8 mouse cellular contexts compared by ENCODE assay signal in the genomic region with DNA sequence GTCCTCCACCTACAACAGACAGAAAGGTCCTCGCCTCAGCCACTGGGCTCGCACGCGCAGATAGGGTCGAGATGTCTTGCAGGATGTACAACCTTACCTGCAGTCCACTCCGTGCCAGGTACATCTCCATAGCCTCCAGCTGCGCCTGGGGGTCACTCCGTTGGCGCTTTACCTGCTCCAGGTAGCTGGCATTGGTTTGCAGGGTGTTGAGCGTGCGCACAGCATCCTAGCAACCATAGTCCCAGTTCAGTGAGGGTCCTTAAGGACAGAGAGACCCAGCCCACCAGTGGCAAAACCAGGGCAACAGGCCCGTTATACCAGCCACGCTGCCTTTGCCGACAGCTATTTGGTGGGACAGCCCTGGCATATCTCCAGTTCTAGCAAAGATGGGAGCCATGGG. TPM values are rescaled to one million over a fixed set of nuclear protein-coding genes. Genes with fewer than 3 reads are reported as not detected.
A peak's percentile ranks its signal among the peaks of the same experiment; 100 is the strongest.
DNase-seq lines count a peak whose midpoint lies in the region; ATAC-seq lines count a peak whose summit lies in the region.

No protein-coding gene starts in this region.

- no peak overlapping the region for H3K27ac ChIP-seq in forebrain, embryonic 12.5 days
- no peak overlapping the region for H3K27ac ChIP-seq in forebrain, embryonic 16.5 days (ENCODE audit: low read length)
- peak overlapping the region; percentile 41 for H3K27ac ChIP-seq in liver, embryonic 11.5 days (ENCODE audit: low read depth, low read length)
- H3K27ac ChIP-seq in intestine, embryonic 14.5 days (ENCODE audit: low read depth) = no peak overlapping the region
- no peak overlapping the region for H3K27ac ChIP-seq in neural tube, embryonic 14.5 days (ENCODE audit: low read depth, low read length)

- no peaks in the 10 kb centered on the region for H3K9me3 ChIP-seq in forebrain, embryonic 12.5 days
- H3K9me3 ChIP-seq in forebrain, embryonic 16.5 days (ENCODE audit: control insufficient read depth, low read length) = no peaks in the 10 kb centered on the region
- H3K9me3 ChIP-seq in liver, embryonic 11.5 days (ENCODE audit: control insufficient read depth, low read length) = no peaks in the 10 kb centered on the region
- H3K9me3 ChIP-seq in intestine, embryonic 14.5 days (ENCODE audit: control insufficient read depth, low read length) = no peaks in the 10 kb centered on the region
- no peaks in the 10 kb centered on the region for H3K9me3 ChIP-seq in neural tube, embryonic 14.5 days (ENCODE audit: control insufficient read depth, low read length)

- H3K9ac ChIP-seq in forebrain, embryonic 12.5 days = no peak overlapping the region; the same call in 1 of the 2 replicates
- no peak overlapping the region for H3K9ac ChIP-seq in forebrain, embryonic 16.5 days (replicated peaks; ENCODE audit: low read depth, low read length)
- peak overlapping the region; percentile 92; the same call in 1 of the 2 replicates for H3K9ac ChIP-seq in liver, embryonic 11.5 days (ENCODE audit: low read depth, low read length)
- no peak overlapping the region for H3K9ac ChIP-seq in intestine, embryonic 14.5 days (ENCODE audit: low read length)
- H3K9ac ChIP-seq in neural tube, embryonic 14.5 days (replicated peaks; ENCODE audit: low read depth, low read length) = no peak overlapping the region

- no peaks in the 10 kb centered on the region for H3K27me3 ChIP-seq in forebrain, embryonic 12.5 days
- no peaks in the 10 kb centered on the region for H3K27me3 ChIP-seq in forebrain, embryonic 16.5 days (replicated peaks; ENCODE audit: control insufficient read depth, insufficient read depth, low read length)
- no peaks in the 10 kb centered on the region for H3K27me3 ChIP-seq in liver, embryonic 11.5 days (replicated peaks; ENCODE audit: control insufficient read depth, insufficient read depth, low read length)
- H3K27me3 ChIP-seq in intestine, embryonic 14.5 days (replicated peaks; ENCODE audit: control insufficient read depth, insufficient read depth, low read length) = no peaks in the 10 kb centered on the region
- H3K27me3 ChIP-seq in neural tube, embryonic 14.5 days (ENCODE audit: control insufficient read depth, insufficient read depth, low read length) = no peaks in the 10 kb centered on the region

- H3K4me2 ChIP-seq in forebrain, embryonic 12.5 days = 0 out of 2 replicates have a peak overlapping the region, but pooled peaks have one; percentile 86
- no peak overlapping the region for H3K4me2 ChIP-seq in forebrain, embryonic 16.5 days (ENCODE audit: low read length)
- peak overlapping the region; percentile 89 for H3K4me2 ChIP-seq in liver, embryonic 11.5 days
- H3K4me2 ChIP-seq in intestine, embryonic 14.5 days (ENCODE audit: low read length) = peak overlapping the region; percentile 70
- H3K4me2 ChIP-seq in neural tube, embryonic 14.5 days (ENCODE audit: low read depth, low read length) = peak overlapping the region; percentile 87; the same call in 1 of the 2 replicates

- H3K36me3 ChIP-seq in forebrain, embryonic 12.5 days (replicated peaks) = peaks cover 4% of the 10 kb centered on the region
- no peaks in the 10 kb centered on the region for H3K36me3 ChIP-seq in forebrain, embryonic 16.5 days (ENCODE audit: control insufficient read depth, insufficient read depth)
- H3K36me3 ChIP-seq in liver, embryonic 11.5 days (ENCODE audit: control insufficient read depth, insufficient read depth, low read length) = peaks cover 7% of the 10 kb centered on the region
- peaks cover 9% of the 10 kb centered on the region for H3K36me3 ChIP-seq in intestine, embryonic 14.5 days (ENCODE audit: control insufficient read depth, insufficient read depth, low read length)
- peaks cover 4% of the 10 kb centered on the region; the same call in 1 of the 2 replicates for H3K36me3 ChIP-seq in neural tube, embryonic 14.5 days (ENCODE audit: control insufficient read depth, insufficient read depth, low read length)

- no peak overlapping the region for H3K4me3 ChIP-seq in forebrain, embryonic 12.5 days (replicated peaks)
- H3K4me3 ChIP-seq in forebrain, embryonic 16.5 days (replicated peaks; ENCODE audit: low read length) = no peak overlapping the region
- peak overlapping the region; percentile 80 for H3K4me3 ChIP-seq in liver, embryonic 11.5 days (ENCODE audit: low read depth, low read length)
- H3K4me3 ChIP-seq in intestine, embryonic 14.5 days (ENCODE audit: low read depth, low read length) = no peak overlapping the region
- no peak overlapping the region for H3K4me3 ChIP-seq in neural tube, embryonic 14.5 days (ENCODE audit: low read depth, low read length)

- ATAC-seq in forebrain, embryonic 12.5 days (ENCODE audit: low FRiP score) = no peak
- no peak for ATAC-seq in forebrain, embryonic 16.5 days
- no peak for ATAC-seq in liver, embryonic 11.5 days (replicated peaks; ENCODE audit: low FRiP score)
- no peak for ATAC-seq in intestine, embryonic 14.5 days (replicated peaks; ENCODE audit: low FRiP score, low TSS enrichment, low read depth)
- ATAC-seq in neural tube, embryonic 14.5 days (ENCODE audit: low read depth) = no peak
- ATAC-seq in activated CD4-positive, CD25-positive, alpha-beta regulatory T cell, adult 4 months = no peak

- H3K4me1 ChIP-seq in forebrain, embryonic 12.5 days = peaks cover 14% of the 10 kb centered on the region
- H3K4me1 ChIP-seq in forebrain, embryonic 16.5 days (replicated peaks; ENCODE audit: control insufficient read depth, insufficient read depth, low read length) = peaks cover 15% of the 10 kb centered on the region
- H3K4me1 ChIP-seq in liver, embryonic 11.5 days (replicated peaks; ENCODE audit: control insufficient read depth, insufficient read depth, low read length) = peaks cover 18% of the 10 kb centered on the region
- peaks cover 13% of the 10 kb centered on the region for H3K4me1 ChIP-seq in intestine, embryonic 14.5 days (replicated peaks; ENCODE audit: control insufficient read depth, insufficient read depth, low read length)
- peaks cover 6% of the 10 kb centered on the region for H3K4me1 ChIP-seq in neural tube, embryonic 14.5 days (ENCODE audit: control insufficient read depth, insufficient read depth, low read length)

- DNase-seq in liver, embryonic 11.5 days (ENCODE audit: low spot score) = no peak
- no peak for DNase-seq in liver
- no peak for DNase-seq in intestine, embryonic 14.5 days (ENCODE audit: low spot score)
- DNase-seq in c-Kit-positive CD71-positive TER-119-positive erythroid progenitor cells, embryonic 14.5 days (ENCODE audit: low spot score) = no peak

- WGBS in forebrain, embryonic 12.5 days = 92% methylated on average over 14 of the region's 14 CpGs
- 92% methylated on average over 14 of the region's 14 CpGs for WGBS in forebrain, embryonic 16.5 days
- WGBS in liver, embryonic 11.5 days = 92% methylated on average over 14 of the region's 14 CpGs
- WGBS in intestine, embryonic 14.5 days = 92% methylated on average over 14 of the region's 14 CpGs
- 95% methylated on average over 14 of the region's 14 CpGs for WGBS in neural tube, embryonic 14.5 days

RNA-seq across cellular contexts. Expression of a gene that starts 11.4 kb away (rescaled TPM):
- 16.4 and 19.6 TPM in 2 replicates for polyA plus RNA-seq in forebrain, embryonic 12.5 days (2016; fragmentation: Nextera tagmentation; extraction: Ambion mirVana)
- 21.5 and 23.7 TPM in 2 replicates for polyA plus RNA-seq in forebrain, embryonic 16.5 days (2015; fragmentation: Nextera tagmentation; extraction: Ambion mirVana)
- polyA plus RNA-seq in liver, embryonic 11.5 days (2014; fragmentation: Nextera tagmentation; extraction: Ambion mirVana) = 46.2 and 47.1 TPM in 2 replicates
- 32.9 and 35.6 TPM in 2 replicates for polyA plus RNA-seq in intestine, embryonic 14.5 days (2014; fragmentation: Nextera tagmentation; extraction: Ambion mirVana)
- 14.6 and 15.3 TPM in 2 replicates for polyA plus RNA-seq in neural tube, embryonic 14.5 days (2014; fragmentation: Nextera tagmentation; extraction: Ambion mirVana)
- polyA plus RNA-seq in activated CD4-positive, CD25-positive, alpha-beta regulatory T cell, adult 4 months (2017; shearing (Covaris generic)) = 1 to 10 TPM; 3.8 to 6.2 TPM

RNA-seq across cellular contexts. Expression of a gene that starts 20.4 kb away (rescaled TPM):
- polyA plus RNA-seq in forebrain, embryonic 12.5 days (2016; fragmentation: Nextera tagmentation; extraction: Ambion mirVana) = 105 and 110 TPM in 2 replicates
- 82.2 and 85.0 TPM in 2 replicates for polyA plus RNA-seq in forebrain, embryonic 16.5 days (2015; fragmentation: Nextera tagmentation; extraction: Ambion mirVana)
- 83.4 and 84.5 TPM in 2 replicates for polyA plus RNA-seq in liver, embryonic 11.5 days (2014; fragmentation: Nextera tagmentation; extraction: Ambion mirVana)
- 83.8 and 85.2 TPM in 2 replicates for polyA plus RNA-seq in intestine, embryonic 14.5 days (2014; fragmentation: Nextera tagmentation; extraction: Ambion mirVana)
- polyA plus RNA-seq in neural tube, embryonic 14.5 days (2014; fragmentation: Nextera tagmentation; extraction: Ambion mirVana) = 54.4 and 57.5 TPM in 2 replicates
- 10 to 100 TPM; 26.2 to 26.4 TPM for polyA plus RNA-seq in activated CD4-positive, CD25-positive, alpha-beta regulatory T cell, adult 4 months (2017; shearing (Covaris generic))

RNA-seq across cellular contexts. Expression of a gene that starts 28.4 kb away (rescaled TPM):
- polyA plus RNA-seq in forebrain, embryonic 12.5 days (2016; fragmentation: Nextera tagmentation; extraction: Ambion mirVana) = 30.1 and 35.1 TPM in 2 replicates
- polyA plus RNA-seq in forebrain, embryonic 16.5 days (2015; fragmentation: Nextera tagmentation; extraction: Ambion mirVana) = 41.9 and 43.0 TPM in 2 replicates
- polyA plus RNA-seq in liver, embryonic 11.5 days (2014; fragmentation: Nextera tagmentation; extraction: Ambion mirVana) = 13.4 and 14.2 TPM in 2 replicates
- 32.5 and 32.7 TPM in 2 replicates for polyA plus RNA-seq in intestine, embryonic 14.5 days (2014; fragmentation: Nextera tagmentation; extraction: Ambion mirVana)
- 41.2 and 51.2 TPM in 2 replicates for polyA plus RNA-seq in neural tube, embryonic 14.5 days (2014; fragmentation: Nextera tagmentation; extraction: Ambion mirVana)
- 10 to 100 TPM; 62.2 to 84.6 TPM for polyA plus RNA-seq in activated CD4-positive, CD25-positive, alpha-beta regulatory T cell, adult 4 months (2017; shearing (Covaris generic))

RNA-seq across cellular contexts. Expression of a gene that starts 46.1 kb away (rescaled TPM):
- polyA plus RNA-seq in forebrain, embryonic 12.5 days (2016; fragmentation: Nextera tagmentation; extraction: Ambion mirVana) = 21.0 and 21.4 TPM in 2 replicates
- polyA plus RNA-seq in forebrain, embryonic 16.5 days (2015; fragmentation: Nextera tagmentation; extraction: Ambion mirVana) = 27.3 and 31.9 TPM in 2 replicates
- 39.2 and 40.1 TPM in 2 replicates for polyA plus RNA-seq in liver, embryonic 11.5 days (2014; fragmentation: Nextera tagmentation; extraction: Ambion mirVana)
- polyA plus RNA-seq in intestine, embryonic 14.5 days (2014; fragmentation: Nextera tagmentation; extraction: Ambion mirVana) = 59.5 and 61.4 TPM in 2 replicates
- polyA plus RNA-seq in neural tube, embryonic 14.5 days (2014; fragmentation: Nextera tagmentation; extraction: Ambion mirVana) = 13.0 and 22.9 TPM in 2 replicates
- polyA plus RNA-seq in activated CD4-positive, CD25-positive, alpha-beta regulatory T cell, adult 4 months (2017; shearing (Covaris generic)) = not detected

RNA-seq across cellular contexts. Expression of a gene that starts 48.3 kb away (rescaled TPM):
- 1.9 and 2.1 TPM in 2 replicates for polyA plus RNA-seq in forebrain, embryonic 12.5 days (2016; fragmentation: Nextera tagmentation; extraction: Ambion mirVana)
- 2.8 and 3.5 TPM in 2 replicates for polyA plus RNA-seq in forebrain, embryonic 16.5 days (2015; fragmentation: Nextera tagmentation; extraction: Ambion mirVana)
- 0.22 TPM in 1 of 2 replicates, not detected in the other for polyA plus RNA-seq in liver, embryonic 11.5 days (2014; fragmentation: Nextera tagmentation; extraction: Ambion mirVana)
- polyA plus RNA-seq in intestine, embryonic 14.5 days (2014; fragmentation: Nextera tagmentation; extraction: Ambion mirVana) = 0.38 and 0.75 TPM in 2 replicates
- 3.9 TPM in 2 replicates for polyA plus RNA-seq in neural tube, embryonic 14.5 days (2014; fragmentation: Nextera tagmentation; extraction: Ambion mirVana)
- under 1 TPM in 1 of 2 experiments, not detected in 1; 0.99 TPM for polyA plus RNA-seq in activated CD4-positive, CD25-positive, alpha-beta regulatory T cell, adult 4 months (2017; shearing (Covaris generic))
